Mouse (Mus musculus) kidney, postnatal 10 days (tissue): ENCODE measurements around the gene Fam57b.
A peak's percentile ranks its signal among the peaks of the same experiment; 100 is the strongest.

Source experiments
- DNase-seq: peaks from one replicate; pipeline ENCODE4 v3.0.0; 2021; ENCODE audit warnings: mixed read lengths

The Fam57b gene

GRCm38 (mm10) chr7:126832036-126832598, 34.6 kb downstream of the Fam57b start:
- DNase-seq: peak; percentile 90

- DNase-seq: no peak
These were observed 35.8 kb downstream of the Fam57b start for GRCm38 (mm10) chr7:126833294-126833693.

GRCm38 (mm10) chr7:126843276-126843675, 45.8 kb downstream of the Fam57b start:
- DNase-seq: no peak

- no peak for DNase-seq
These were observed 48.0 kb downstream of the Fam57b start for GRCm38 (mm10) chr7:126845516-126845915.

- DNase-seq: no peak
These were observed 49.6 kb downstream of the Fam57b start, which contains the start of gene Doc2a for GRCm38 (mm10) chr7:126847116-126847420. Gene Doc2a (plus strand): TSS chr7:126847416.

- no peak for DNase-seq
These were observed 50.2 kb downstream of the Fam57b start for GRCm38 (mm10) chr7:126847421-126848398.

- DNase-seq: no peak
These were observed 51.3 kb downstream of the Fam57b start for GRCm38 (mm10) chr7:126848794-126849193.

- DNase-seq: no peak
These were observed 52.7 kb downstream of the Fam57b start for GRCm38 (mm10) chr7:126850161-126850560.

- no peak for DNase-seq
These were observed 53.7 kb downstream of the Fam57b start for GRCm38 (mm10) chr7:126851192-126851591.

- DNase-seq: peak; percentile 61
These were observed 56.0 kb downstream of the Fam57b start for GRCm38 (mm10) chr7:126853454-126853853.

GRCm38 (mm10) chr7:126855641-126856040, 58.2 kb downstream of the Fam57b start:
- no peak for DNase-seq

- DNase-seq: no peak
These were observed 59.4 kb downstream of the Fam57b start for GRCm38 (mm10) chr7:126856741-126857420.

- no peak for DNase-seq
These were observed 63.5 kb downstream of the Fam57b start for GRCm38 (mm10) chr7:126860987-126861386.

GRCm38 (mm10) chr7:126861429-126862130, 64.1 kb downstream of the Fam57b start, which contains the start of gene Hirip3:
Gene Hirip3 (plus strand): TSS chr7:126861972.
- peak; percentile 97 for DNase-seq

- DNase-seq: peak; percentile 97
These were observed 64.8 kb downstream of the Fam57b start, which contains the start of gene Ino80e for GRCm38 (mm10) chr7:126862147-126862784. Gene Ino80e (minus strand): TSS chr7:126862377.

GRCm38 (mm10) chr7:126863791-126864190, 66.3 kb downstream of the Fam57b start:
- DNase-seq: no peak

GRCm38 (mm10) chr7:126867534-126867933, 70.1 kb downstream of the Fam57b start:
- DNase-seq: no peak

- no peak for DNase-seq
These were observed 70.5 kb downstream of the Fam57b start for GRCm38 (mm10) chr7:126868003-126868402.

GRCm38 (mm10) chr7:126869780-126870519, 72.5 kb downstream of the Fam57b start:
- no peak for DNase-seq

- no peak for DNase-seq
These were observed 73.0 kb downstream of the Fam57b start for GRCm38 (mm10) chr7:126870520-126870891.

- DNase-seq: no peak
These were observed 79.8 kb downstream of the Fam57b start for GRCm38 (mm10) chr7:126877239-126877638.
